Mouse (Mus musculus) hindbrain, embryonic 10.5 days (tissue): ENCODE measurements around the gene Rab15. TPM values are rescaled to one million over a fixed set of nuclear protein-coding genes. Genes with fewer than 3 reads are reported as not detected.
"Not testable (repeated sequence)": the region's sequence is repeated elsewhere in the genome, so short reads cannot be mapped to it uniquely, and the experiment has no call there.

Experiments used
- DNase-seq: peaks from one replicate; pipeline ENCODE4 v3.0.0-alpha.2; 2017; ENCODE audit warnings: low spot score
- H3K27ac ChIP-seq: fragments of 300-500 bp; sonication (generic); 2 replicates; pipeline ENCODE4 v1.5.1; 2016; ENCODE audit warnings: mild to moderate bottlenecking, moderate library complexity
- H3K27me3 ChIP-seq: fragments of 300-500 bp; sonication (generic); 2 replicates; pipeline ENCODE4 v1.6.1; 2016; ENCODE audit warnings: mild to moderate bottlenecking; ENCODE audit not compliant: poor library complexity, insufficient read depth, severe bottlenecking
- H3K36me3 ChIP-seq: fragments of 300-500 bp; sonication (generic); 2 replicates; pipeline ENCODE4 v1.6.1; 2016; ENCODE audit warnings: mild to moderate bottlenecking, moderate library complexity
- H3K4me1 ChIP-seq: fragments of 300-500 bp; sonication (generic); replicated peaks from 2 replicates; pipeline ENCODE4 v1.6.1; 2016; ENCODE audit warnings: mild to moderate bottlenecking
- H3K4me3 ChIP-seq: fragments of 300-500 bp; sonication (generic); 2 replicates; pipeline ENCODE4 v1.5.1; 2016; ENCODE audit warnings: mild to moderate bottlenecking, moderate library complexity
- H3K9me3 ChIP-seq: fragments of 300-500 bp; sonication (generic); 2 replicates; pipeline ENCODE4 v1.6.1; 2016; ENCODE audit warnings: mild to moderate bottlenecking, moderate library complexity
- WGBS: fragments of 180-500 bp; shearing (Covaris S2); methylation state at CpG from one replicate; pipeline ENCODE4 v1.1.7; 2016; 5-methylcytosine and 5-hydroxymethylcytosine counted together
- polyA plus RNA-seq: library from polyadenylated mRNA; unstranded; fragments of >200 nt; fragmentation: Nextera tagmentation; extraction: Ambion mirVana; gene quantifications from 2 replicates; pipeline ENCODE4 v1.2.1, GENCODE M21; 2016

Gene Rab15
- polyA plus RNA-seq, result 21.3 and 23.8 TPM in 2 replicates

- Histone ChIP-seq H3K27ac (peak within 1 kb of the TSS; percentile 87), H3K9me3 (no peaks in the 10 kb centered on the region), H3K36me3 (no peaks in the 10 kb centered on the region), H3K4me3 (peak within 1 kb of the TSS; percentile 80), H3K27me3 (peaks cover 74% of the 10 kb centered on the region), H3K4me1 (peaks cover 50% of the 10 kb centered on the region)
- WGBS, result 3% methylated on average over 17 of the region's 17 CpGs
- DNase-seq, result peak; percentile 36
Measured at GRCm38 (mm10) chr12:76822651-76823041, at the start of gene Rab15. Rab15 (minus strand) TSS chr12:76822908.

- 91% methylated on average over 7 of the region's 7 CpGs for WGBS
- Histone ChIP-seq H3K36me3 (peaks cover 12% of the 10 kb centered on the region), H3K27ac (no peak overlapping the region), H3K4me3 (no peak overlapping the region), H3K27me3 (no peaks in the 10 kb centered on the region), H3K4me1 (peaks cover 19% of the 10 kb centered on the region), H3K9me3 (no peaks in the 10 kb centered on the region)
- DNase-seq, result no peak
Measured at GRCm38 (mm10) chr12:76869561-76869960, 46.9 kb upstream of the Rab15 start.

DNA sequence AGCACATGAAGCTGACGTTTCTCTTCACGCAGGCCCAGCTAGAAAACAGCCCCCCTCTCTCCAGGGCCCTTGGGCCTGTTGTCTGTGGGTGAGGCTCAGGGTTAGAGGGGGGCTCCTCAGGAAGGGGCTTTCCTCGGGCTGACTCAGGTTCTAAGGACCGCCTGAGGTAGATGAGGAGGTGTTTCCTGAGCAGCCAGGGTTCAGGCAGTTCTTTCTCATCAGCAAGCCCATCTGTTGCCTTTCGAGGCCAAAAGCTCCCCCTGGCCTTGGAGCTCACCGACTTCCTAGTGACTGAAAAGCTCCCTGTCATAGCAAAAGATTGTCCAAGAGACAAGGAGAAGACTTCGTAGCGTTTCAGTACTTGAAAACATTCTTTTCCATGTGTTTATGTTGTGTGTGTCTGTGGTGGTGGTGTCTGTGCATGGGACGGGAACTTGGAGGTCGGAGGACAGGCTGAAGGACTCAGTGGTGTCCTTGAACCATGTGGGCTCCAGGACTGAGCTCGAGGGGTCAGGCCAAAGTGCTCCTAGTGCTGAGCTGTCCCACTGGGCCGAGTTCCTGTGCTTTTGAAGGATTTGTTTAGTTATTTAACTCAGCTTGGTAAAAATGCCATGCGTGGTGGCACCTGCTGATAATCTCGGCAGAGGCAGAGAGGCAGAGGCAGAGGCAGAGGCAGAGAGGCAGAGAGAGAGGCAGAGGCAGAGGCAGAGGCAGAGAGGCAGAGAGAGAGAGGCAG, 45.9 kb upstream of the Rab15 start:
- peaks cover 6% of the 10 kb centered on the region; the same call in 1 of the 2 replicates for H3K36me3 ChIP-seq
- H3K27ac ChIP-seq, result no peak overlapping the region
- H3K9me3 ChIP-seq, result no peaks in the 10 kb centered on the region
- H3K27me3 ChIP-seq, result no peaks in the 10 kb centered on the region
- peaks cover 19% of the 10 kb centered on the region for H3K4me1 ChIP-seq
- H3K4me3 ChIP-seq, result no peak overlapping the region
- DNase-seq, result no peak
- 77% methylated on average over 14 of the region's 14 CpGs for WGBS

- H3K27ac ChIP-seq, result no peak overlapping the region
- H3K4me3 ChIP-seq, result no peak overlapping the region
- peaks cover 18% of the 10 kb centered on the region for H3K4me1 ChIP-seq
- DNase-seq, result no peak
- WGBS, result 62% methylated on average over 10 of the region's 10 CpGs
- peaks cover 9% of the 10 kb centered on the region; the same call in 1 of the 2 replicates for H3K36me3 ChIP-seq
- no peaks in the 10 kb centered on the region for H3K9me3 ChIP-seq
- no peaks in the 10 kb centered on the region for H3K27me3 ChIP-seq
Measured at GRCm38 (mm10) chr12:76867586-76868280, 45.0 kb upstream of the Rab15 start.

GRCm38 (mm10) chr12:76865266-76865665, 42.6 kb upstream of the Rab15 start:
- H3K4me3 ChIP-seq, result no peak overlapping the region
- 73% methylated on average over 13 of the region's 13 CpGs for WGBS
- H3K9me3 ChIP-seq, result no peaks in the 10 kb centered on the region
- H3K27me3 ChIP-seq, result no peaks in the 10 kb centered on the region
- H3K27ac ChIP-seq, result no peak overlapping the region
- peaks cover 16% of the 10 kb centered on the region for H3K4me1 ChIP-seq
- H3K36me3 ChIP-seq, result peaks cover 16% of the 10 kb centered on the region; the same call in 1 of the 2 replicates
- DNase-seq, result no peak

GRCm38 (mm10) chr12:76863651-76864050, 40.9 kb upstream of the Rab15 start:
- no peak for DNase-seq
- H3K4me1 ChIP-seq, result peaks cover 16% of the 10 kb centered on the region
- H3K9me3 ChIP-seq, result no peaks in the 10 kb centered on the region
- H3K4me3 ChIP-seq, result no peak overlapping the region
- H3K27me3 ChIP-seq, result no peaks in the 10 kb centered on the region
- WGBS, result 79% methylated on average over 11 of the region's 11 CpGs
- H3K27ac ChIP-seq, result no peak overlapping the region
- H3K36me3 ChIP-seq, result peaks cover 16% of the 10 kb centered on the region; the same call in 1 of the 2 replicates

- H3K9me3 ChIP-seq, DNase-seq, H3K27me3 ChIP-seq, H3K4me1 ChIP-seq, H3K27ac ChIP-seq, H3K4me3 ChIP-seq: not testable (repeated sequence)
- WGBS, result 81% methylated on average over 6 of the region's 6 CpGs
- peaks cover 14% of the 10 kb centered on the region; the same call in 1 of the 2 replicates for H3K36me3 ChIP-seq
Measured at GRCm38 (mm10) chr12:76858788-76859187, 36.1 kb upstream of the Rab15 start.

- H3K27ac ChIP-seq, result no peak overlapping the region
- H3K9me3 ChIP-seq, result no peaks in the 10 kb centered on the region
- no peak for DNase-seq
- WGBS, result 86% methylated on average over 10 of the region's 10 CpGs
- H3K4me3 ChIP-seq, result no peak overlapping the region
- H3K36me3 ChIP-seq, result 0 out of 2 replicates have a peak, but pooled peaks cover 2% of the 10 kb centered on the region
- H3K27me3 ChIP-seq, result no peaks in the 10 kb centered on the region
- H3K4me1 ChIP-seq, result peaks cover 19% of the 10 kb centered on the region
Measured at GRCm38 (mm10) chr12:76857087-76857486, 34.4 kb upstream of the Rab15 start.

- DNase-seq, result peak; percentile 25
- 78% methylated on average over 1 of the region's 1 CpGs for WGBS
Measured at GRCm38 (mm10) chr12:76853378-76854142, 30.9 kb upstream of the Rab15 start.

GRCm38 (mm10) chr12:76852419-76852818, 29.7 kb upstream of the Rab15 start:
- WGBS, result 92% methylated on average over 2 of the region's 2 CpGs
- DNase-seq, result no peak

More at GRCm38 (mm10) chr12:76853378-76854142, 30.9 kb upstream of the Rab15 start:
- Histone ChIP-seq H3K9me3 (no peaks in the 10 kb centered on the region), H3K4me1 (peaks cover 19% of the 10 kb centered on the region), H3K27me3 (no peaks in the 10 kb centered on the region), H3K36me3 (no peaks in the 10 kb centered on the region), H3K4me3 (no peak overlapping the region), H3K27ac (peak overlapping the region; percentile 66)

GRCm38 (mm10) chr12:76844346-76845061, 21.8 kb upstream of the Rab15 start:
- no peaks in the 10 kb centered on the region for H3K27me3 ChIP-seq
- peaks cover 5% of the 10 kb centered on the region; the same call in 1 of the 2 replicates for H3K36me3 ChIP-seq
- DNase-seq, result no peak
- no peaks in the 10 kb centered on the region for H3K4me1 ChIP-seq
- H3K9me3 ChIP-seq, result no peaks in the 10 kb centered on the region
- H3K27ac ChIP-seq, result no peak overlapping the region
- no peak overlapping the region for H3K4me3 ChIP-seq
- WGBS, result 92% methylated on average over 15 of the region's 15 CpGs

More at GRCm38 (mm10) chr12:76852419-76852818, 29.7 kb upstream of the Rab15 start:
- no peaks in the 10 kb centered on the region for H3K9me3 ChIP-seq
- H3K27ac ChIP-seq, result no peak overlapping the region
- no peaks in the 10 kb centered on the region for H3K27me3 ChIP-seq
- H3K36me3 ChIP-seq, result no peaks in the 10 kb centered on the region
- peaks cover 19% of the 10 kb centered on the region for H3K4me1 ChIP-seq
- H3K4me3 ChIP-seq, result no peak overlapping the region

- 81% methylated on average over 6 of the region's 6 CpGs for WGBS
- Histone ChIP-seq H3K36me3 (peaks cover 5% of the 10 kb centered on the region; the same call in 1 of the 2 replicates), H3K27me3 (no peaks in the 10 kb centered on the region), H3K27ac (no peak overlapping the region), H3K4me3 (no peak overlapping the region), H3K4me1 (peaks cover 10% of the 10 kb centered on the region), H3K9me3 (no peaks in the 10 kb centered on the region)
- no peak for DNase-seq
Measured at GRCm38 (mm10) chr12:76840081-76840480, 17.4 kb upstream of the Rab15 start.
